Mouse (Mus musculus): ENCODE results near the gene Gata5. TPM values are rescaled to one million over a fixed set of nuclear protein-coding genes. Genes with fewer than 3 reads are reported as not detected.

The Gata5 gene
- polyA plus RNA-seq, 1 experiment from 2014 or later: not detected

GRCm38 (mm10) chr2:180322674-180323355, 11.7 kb downstream of the Gata5 start:
- H3K36me3 ChIP-seq (ENCODE audit: control insufficient read depth, insufficient read depth, low read length): no peaks in the 10 kb centered on the region
- no peaks in the 10 kb centered on the region for H3K27me3 ChIP-seq (ENCODE audit: control insufficient read depth, insufficient read depth, low read length)
- 11% methylated on average over 14 of the region's 14 CpGs for WGBS
- H3K9ac ChIP-seq (replicated peaks; ENCODE audit: low read length): no peak overlapping the region
- DNase-seq (no peak), ATAC-seq (ENCODE audit: low FRiP score, low TSS enrichment) (0 out of 2 replicates have a peak, but pooled peaks have one; percentile 24)
- no peaks in the 10 kb centered on the region for H3K9me3 ChIP-seq (ENCODE audit: control insufficient read depth, low read length)
- H3K4me3 ChIP-seq (replicated peaks; ENCODE audit: low read depth, low read length): no peak overlapping the region
- H3K4me1 ChIP-seq (ENCODE audit: control insufficient read depth, insufficient read depth, low read length): no peaks in the 10 kb centered on the region
- no peak overlapping the region for H3K27ac ChIP-seq (replicated peaks; ENCODE audit: low read depth, low read length)
- H3K4me2 ChIP-seq (ENCODE audit: low read length): no peak overlapping the region

- no peaks in the 10 kb centered on the region for H3K9me3 ChIP-seq (ENCODE audit: control insufficient read depth, low read length)
- no peaks in the 10 kb centered on the region for H3K36me3 ChIP-seq (ENCODE audit: control insufficient read depth, insufficient read depth, low read length)
- H3K9ac ChIP-seq (replicated peaks; ENCODE audit: low read length): no peak overlapping the region
- no peak for DNase-seq
- ATAC-seq (ENCODE audit: low FRiP score, low TSS enrichment): no peak
- H3K4me3 ChIP-seq (replicated peaks; ENCODE audit: low read depth, low read length): no peak overlapping the region
- no peak overlapping the region for H3K27ac ChIP-seq (replicated peaks; ENCODE audit: low read depth, low read length)
- 62% methylated on average over 4 of the region's 4 CpGs for WGBS
- no peak overlapping the region for H3K4me2 ChIP-seq (ENCODE audit: low read length)
- no peaks in the 10 kb centered on the region for H3K4me1 ChIP-seq (ENCODE audit: control insufficient read depth, insufficient read depth, low read length)
- H3K27me3 ChIP-seq (ENCODE audit: control insufficient read depth, insufficient read depth, low read length): no peaks in the 10 kb centered on the region
These were observed 14.3 kb downstream of the Gata5 start for GRCm38 (mm10) chr2:180320216-180320615.

- H3K4me2 ChIP-seq (ENCODE audit: low read length): no peak overlapping the region
- no peak for DNase-seq
- no peaks in the 10 kb centered on the region for H3K36me3 ChIP-seq (ENCODE audit: control insufficient read depth, insufficient read depth, low read length)
- H3K27me3 ChIP-seq (ENCODE audit: control insufficient read depth, insufficient read depth, low read length): no peaks in the 10 kb centered on the region
- no peaks in the 10 kb centered on the region for H3K4me1 ChIP-seq (ENCODE audit: control insufficient read depth, insufficient read depth, low read length)
- no peak for ATAC-seq (ENCODE audit: low FRiP score, low TSS enrichment)
- no peak overlapping the region for H3K9ac ChIP-seq (replicated peaks; ENCODE audit: low read length)
- H3K27ac ChIP-seq (replicated peaks; ENCODE audit: low read depth, low read length): no peak overlapping the region
- 85% methylated on average over 7 of the region's 7 CpGs for WGBS
- H3K9me3 ChIP-seq (ENCODE audit: control insufficient read depth, low read length): no peaks in the 10 kb centered on the region
- no peak overlapping the region for H3K4me3 ChIP-seq (replicated peaks; ENCODE audit: low read depth, low read length)
These were observed 16.9 kb downstream of the Gata5 start for GRCm38 (mm10) chr2:180317591-180317990.

GRCm38 (mm10) chr2:180314292-180314691, 20.2 kb downstream of the Gata5 start:
- 84% methylated on average over 2 of the region's 2 CpGs for WGBS
- H3K4me3 ChIP-seq (replicated peaks; ENCODE audit: low read depth, low read length): no peak overlapping the region
- H3K36me3 ChIP-seq (ENCODE audit: control insufficient read depth, insufficient read depth, low read length): no peaks in the 10 kb centered on the region
- no peaks in the 10 kb centered on the region for H3K4me1 ChIP-seq (ENCODE audit: control insufficient read depth, insufficient read depth, low read length)
- no peaks in the 10 kb centered on the region for H3K27me3 ChIP-seq (ENCODE audit: control insufficient read depth, insufficient read depth, low read length)
- DNase-seq (no peak), ATAC-seq (ENCODE audit: low FRiP score, low TSS enrichment) (no peak)
- H3K27ac ChIP-seq (replicated peaks; ENCODE audit: low read depth, low read length): no peak overlapping the region
- no peak overlapping the region for H3K4me2 ChIP-seq (ENCODE audit: low read length)
- no peaks in the 10 kb centered on the region for H3K9me3 ChIP-seq (ENCODE audit: control insufficient read depth, low read length)
- no peak overlapping the region for H3K9ac ChIP-seq (replicated peaks; ENCODE audit: low read length)

- no peak overlapping the region for H3K4me2 ChIP-seq (ENCODE audit: low read length)
- H3K9ac ChIP-seq (replicated peaks; ENCODE audit: low read length): no peak overlapping the region
- H3K4me3 ChIP-seq (replicated peaks; ENCODE audit: low read depth, low read length): no peak overlapping the region
- H3K27me3 ChIP-seq (ENCODE audit: control insufficient read depth, insufficient read depth, low read length): no peaks in the 10 kb centered on the region
- no peaks in the 10 kb centered on the region for H3K36me3 ChIP-seq (ENCODE audit: control insufficient read depth, insufficient read depth, low read length)
- DNase-seq: no peak
- no peaks in the 10 kb centered on the region for H3K9me3 ChIP-seq (ENCODE audit: control insufficient read depth, low read length)
- ATAC-seq (ENCODE audit: low FRiP score, low TSS enrichment): no peak
- H3K4me1 ChIP-seq (ENCODE audit: control insufficient read depth, insufficient read depth, low read length): no peaks in the 10 kb centered on the region
- H3K27ac ChIP-seq (replicated peaks; ENCODE audit: low read depth, low read length): no peak overlapping the region
- 82% methylated on average over 4 of the region's 4 CpGs for whole genome bisulfite sequencing
These were observed 23.4 kb downstream of the Gata5 start for GRCm38 (mm10) chr2:180311147-180311546.

- H3K4me2 ChIP-seq (ENCODE audit: low read length): no peak overlapping the region
- H3K27me3 ChIP-seq (ENCODE audit: control insufficient read depth, insufficient read depth, low read length): no peaks in the 10 kb centered on the region
- DNase-seq: no peak
- no peak for ATAC-seq (ENCODE audit: low FRiP score, low TSS enrichment)
- H3K4me3 ChIP-seq (replicated peaks; ENCODE audit: low read depth, low read length): no peak overlapping the region
- no peaks in the 10 kb centered on the region for H3K36me3 ChIP-seq (ENCODE audit: control insufficient read depth, insufficient read depth, low read length)
- H3K9ac ChIP-seq (replicated peaks; ENCODE audit: low read length): no peak overlapping the region
- H3K4me1 ChIP-seq (ENCODE audit: control insufficient read depth, insufficient read depth, low read length): no peaks in the 10 kb centered on the region
- 56% methylated on average over 2 of the region's 2 CpGs for whole genome bisulfite sequencing
- H3K9me3 ChIP-seq (ENCODE audit: control insufficient read depth, low read length): no peaks in the 10 kb centered on the region
- H3K27ac ChIP-seq (replicated peaks; ENCODE audit: low read depth, low read length): no peak overlapping the region
These were observed 26.8 kb downstream of the Gata5 start for GRCm38 (mm10) chr2:180307680-180308079.

- ATAC-seq (ENCODE audit: low FRiP score, low TSS enrichment) (no peak), DNase-seq (no peak)
- H3K4me1 ChIP-seq (ENCODE audit: control insufficient read depth, insufficient read depth, low read length): no peaks in the 10 kb centered on the region
- H3K4me2 ChIP-seq (ENCODE audit: low read length): no peak overlapping the region
- no peak overlapping the region for H3K4me3 ChIP-seq (replicated peaks; ENCODE audit: low read depth, low read length)
- H3K27me3 ChIP-seq (ENCODE audit: control insufficient read depth, insufficient read depth, low read length): no peaks in the 10 kb centered on the region
- 0 out of 2 replicates have a peak, but pooled peaks cover 5% of the 10 kb centered on the region for H3K9me3 ChIP-seq (ENCODE audit: control insufficient read depth, low read length)
- no peak overlapping the region for H3K9ac ChIP-seq (replicated peaks; ENCODE audit: low read length)
- no peak overlapping the region for H3K27ac ChIP-seq (replicated peaks; ENCODE audit: low read depth, low read length)
- 86% methylated on average over 8 of the region's 8 CpGs for WGBS
- no peaks in the 10 kb centered on the region for H3K36me3 ChIP-seq (ENCODE audit: control insufficient read depth, insufficient read depth, low read length)
These were observed 27.9 kb downstream of the Gata5 start for GRCm38 (mm10) chr2:180306423-180307168.

- WGBS: 70% methylated on average over 2 of the region's 2 CpGs
- H3K36me3 ChIP-seq (ENCODE audit: control insufficient read depth, insufficient read depth, low read length): no peaks in the 10 kb centered on the region
- no peaks in the 10 kb centered on the region for H3K4me1 ChIP-seq (ENCODE audit: control insufficient read depth, insufficient read depth, low read length)
- H3K4me3 ChIP-seq (replicated peaks; ENCODE audit: low read depth, low read length): no peak overlapping the region
- H3K27me3 ChIP-seq (ENCODE audit: control insufficient read depth, insufficient read depth, low read length): no peaks in the 10 kb centered on the region
- DNase-seq (no peak), ATAC-seq (ENCODE audit: low FRiP score, low TSS enrichment) (no peak)
- H3K27ac ChIP-seq (replicated peaks; ENCODE audit: low read depth, low read length): no peak overlapping the region
- H3K4me2 ChIP-seq (ENCODE audit: low read length): no peak overlapping the region
- H3K9me3 ChIP-seq (ENCODE audit: control insufficient read depth, low read length): 0 out of 2 replicates have a peak, but pooled peaks cover 5% of the 10 kb centered on the region
- H3K9ac ChIP-seq (replicated peaks; ENCODE audit: low read length): no peak overlapping the region
These were observed 28.5 kb downstream of the Gata5 start for GRCm38 (mm10) chr2:180306009-180306408.

- Histone ChIP-seq H3K4me2 (ENCODE audit: low read length) (no peak overlapping the region), H3K4me3 (replicated peaks; ENCODE audit: low read depth, low read length) (no peak overlapping the region), H3K27ac (replicated peaks; ENCODE audit: low read depth, low read length) (no peak overlapping the region), H3K9ac (replicated peaks; ENCODE audit: low read length) (no peak overlapping the region), H3K27me3 (ENCODE audit: control insufficient read depth, insufficient read depth, low read length) (no peaks in the 10 kb centered on the region), H3K36me3 (ENCODE audit: control insufficient read depth, insufficient read depth, low read length) (no peaks in the 10 kb centered on the region), H3K4me1 (ENCODE audit: control insufficient read depth, insufficient read depth, low read length) (no peaks in the 10 kb centered on the region), H3K9me3 (ENCODE audit: control insufficient read depth, low read length) (0 out of 2 replicates have a peak, but pooled peaks cover 5% of the 10 kb centered on the region)
- DNase-seq (no peak), ATAC-seq (ENCODE audit: low FRiP score, low TSS enrichment) (no peak)
- 90% methylated on average over 3 of the region's 3 CpGs for WGBS
These were observed 29.0 kb downstream of the Gata5 start for GRCm38 (mm10) chr2:180305490-180305889.

Data from midbrain, embryonic 14.5 days (tissue).